Comparison of ENCODE assay signal across 20 mouse cellular contexts in genomic region chr11:53583151-53583550, GRCm38 (mm10). TPM values are rescaled to one million over a fixed set of nuclear protein-coding genes. Genes with fewer than 3 reads are reported as not detected.
DNase-seq lines count a peak whose midpoint lies in the region; ATAC-seq and TF ChIP-seq lines count a peak whose summit lies in the region.
"Had no signal": no experiment of that assay in that cellular context is flagged by ENCODE, and none has a peak within 500 bp of the region (broad histone marks: within the 10 kb centered on the region; RNA-seq: fewer than 3 reads in every experiment).

No protein-coding gene starts in this region.

- peak; percentile 35 for DNase-seq in hindbrain, postnatal 0 days (ENCODE audit: low spot score)
- no peak for DNase-seq in hindbrain, embryonic 14.5 days (ENCODE audit: low spot score)
- DNase-seq in lung, embryonic 14.5 days: peak; percentile 26
- no peak for DNase-seq in lung, postnatal 14 days
- peak; percentile 19 for DNase-seq in NIH3T3 (ENCODE audit: low read depth)
- peak; percentile 22 for DNase-seq in embryo, embryonic 10.5 days (ENCODE audit: low spot score)
- DNase-seq in retina, postnatal 1 day: no peak
- DNase-seq in urinary bladder, adult 18-20 months (ENCODE audit: low spot score in 2 of 2): no peak
- DNase-seq: adrenal gland, adult 2 months; cerebellum, adult 9-10 months; kidney, adult 9 months; thymus, postnatal 4 days had no signal

- H3K4me3 ChIP-seq in hindbrain, postnatal 0 days (ENCODE audit: low read length): no peak overlapping the region
- H3K4me3 ChIP-seq in hindbrain, embryonic 14.5 days (replicated peaks; ENCODE audit: low read length): no peak overlapping the region
- no peak overlapping the region for H3K4me3 ChIP-seq in lung, embryonic 14.5 days (ENCODE audit: low read depth, low read length)
- H3K4me3 ChIP-seq: embryonic facial prominence, embryonic 12.5 days; myocyte had no signal

- TF ChIP-seq CTCF in hindbrain, postnatal 0 days (IDR thresholded peaks at IDR 0.05; ENCODE audit: low read depth): peak; percentile 59
- TF ChIP-seq CTCF in lung, embryonic 14.5 days (IDR thresholded peaks at IDR 0.05; ENCODE audit: low read depth): peak; percentile 20; the same call in 1 of the 2 replicates

- WGBS in hindbrain, postnatal 0 days: 57% methylated on average over 10 of the region's 10 CpGs
- 71% methylated on average over 10 of the region's 10 CpGs for WGBS in hindbrain, embryonic 14.5 days
- WGBS in lung, embryonic 14.5 days: 64% methylated on average over 10 of the region's 10 CpGs

- no peak overlapping the region for H3K27ac ChIP-seq in hindbrain, postnatal 0 days
- no peak overlapping the region for H3K27ac ChIP-seq in hindbrain, embryonic 14.5 days
- no peak overlapping the region for H3K27ac ChIP-seq in lung, embryonic 14.5 days (ENCODE audit: low read depth)
- H3K27ac ChIP-seq: embryonic facial prominence, embryonic 12.5 days had no signal

- no peak for ATAC-seq in hindbrain, postnatal 0 days
- no peak for ATAC-seq in hindbrain, embryonic 14.5 days (ENCODE audit: low FRiP score)
- ATAC-seq in lung, embryonic 14.5 days (ENCODE audit: insufficient read depth): no peak
- ATAC-seq: CD4-positive, CD25-positive, alpha-beta regulatory T cell, adult 4 months had no signal

- H3K9me3 ChIP-seq in hindbrain, postnatal 0 days (ENCODE audit: low read length): no peaks in the 10 kb centered on the region
- no peaks in the 10 kb centered on the region for H3K9me3 ChIP-seq in hindbrain, embryonic 14.5 days (ENCODE audit: control insufficient read depth, low read length)
- H3K9me3 ChIP-seq in lung, embryonic 14.5 days (ENCODE audit: low read depth, low read length): no peaks in the 10 kb centered on the region
- H3K9me3 ChIP-seq: embryonic facial prominence, embryonic 12.5 days had no signal

- H3K4me1 ChIP-seq in hindbrain, postnatal 0 days (ENCODE audit: insufficient read depth, low read length): no peaks in the 10 kb centered on the region
- no peaks in the 10 kb centered on the region for H3K4me1 ChIP-seq in hindbrain, embryonic 14.5 days (replicated peaks; ENCODE audit: control insufficient read depth, insufficient read depth, low read length)
- H3K4me1 ChIP-seq in lung, embryonic 14.5 days (ENCODE audit: insufficient read depth): no peaks in the 10 kb centered on the region
- H3K4me1 ChIP-seq: embryonic facial prominence, embryonic 12.5 days had no signal

- H3K9ac ChIP-seq in hindbrain, postnatal 0 days (replicated peaks; ENCODE audit: low read length): no peak overlapping the region
- H3K9ac ChIP-seq in hindbrain, embryonic 14.5 days: no peak overlapping the region
- no peak overlapping the region for H3K9ac ChIP-seq in lung, embryonic 14.5 days
- H3K9ac ChIP-seq: embryonic facial prominence, embryonic 12.5 days had no signal

- no peaks in the 10 kb centered on the region for H3K27me3 ChIP-seq in hindbrain, postnatal 0 days (ENCODE audit: insufficient read depth, low read length)
- H3K27me3 ChIP-seq in hindbrain, embryonic 14.5 days (ENCODE audit: control insufficient read depth, insufficient read depth, low read length): no peaks in the 10 kb centered on the region
- H3K27me3 ChIP-seq in lung, embryonic 14.5 days (ENCODE audit: insufficient read depth, low read length): no peaks in the 10 kb centered on the region
- H3K27me3 ChIP-seq: embryonic facial prominence, embryonic 12.5 days had no signal

- H3K4me2 ChIP-seq in hindbrain, postnatal 0 days (ENCODE audit: low read depth, low read length): no peak overlapping the region
- H3K4me2 ChIP-seq in hindbrain, embryonic 14.5 days (replicated peaks): no peak overlapping the region
- no peak overlapping the region for H3K4me2 ChIP-seq in lung, embryonic 14.5 days
- H3K4me2 ChIP-seq: embryonic facial prominence, embryonic 12.5 days had no signal

- peaks cover 49% of the 10 kb centered on the region for H3K36me3 ChIP-seq in hindbrain, postnatal 0 days (ENCODE audit: insufficient read depth, low read length)
- peaks cover 93% of the 10 kb centered on the region for H3K36me3 ChIP-seq in hindbrain, embryonic 14.5 days (replicated peaks; ENCODE audit: control insufficient read depth, insufficient read depth)
- H3K36me3 ChIP-seq in lung, embryonic 14.5 days (ENCODE audit: insufficient read depth): peaks cover 64% of the 10 kb centered on the region

RNA-seq across cellular contexts. Expression of gene Kif3a, which starts 16.0 kb away (rescaled TPM):
- total RNA-seq in hindbrain, postnatal 0 days (2014; rRNA removed): 73.7 and 82.9 TPM in 2 replicates
- polyA plus RNA-seq in hindbrain, postnatal 0 days (2015; fragmentation: Nextera tagmentation; extraction: Ambion mirVana): 332 and 344 TPM in 2 replicates
- polyA plus RNA-seq in hindbrain, embryonic 14.5 days (2014; fragmentation: Nextera tagmentation; extraction: Ambion mirVana): 278 and 302 TPM in 2 replicates
- polyA plus RNA-seq in lung, embryonic 14.5 days (2014; fragmentation: Nextera tagmentation; extraction: Ambion mirVana): 67.9 and 69.7 TPM in 2 replicates

RNA-seq across cellular contexts. Expression of gene Il4, which starts 35.3 kb away (rescaled TPM):
- not detected in 2 replicates for total RNA-seq in hindbrain, postnatal 0 days (2014; rRNA removed)
- 3.8 and 3.9 TPM in 2 replicates for polyA plus RNA-seq in hindbrain, postnatal 0 days (2015; fragmentation: Nextera tagmentation; extraction: Ambion mirVana)
- polyA plus RNA-seq in hindbrain, embryonic 14.5 days (2014; fragmentation: Nextera tagmentation; extraction: Ambion mirVana): 8.3 and 8.5 TPM in 2 replicates
- 1.1 and 2.1 TPM in 2 replicates for polyA plus RNA-seq in lung, embryonic 14.5 days (2014; fragmentation: Nextera tagmentation; extraction: Ambion mirVana)
- total RNA-seq: adrenal gland, adult 2 months had no signal
- polyA plus RNA-seq: adrenal gland, adult 2 months; gonadal fat pad, adult 2 months; testis, adult 2 months had no signal

RNA-seq across cellular contexts. Expression of gene Il13, which starts 51.4 kb away (rescaled TPM):
- total RNA-seq in hindbrain, postnatal 0 days (2014; rRNA removed): not detected in 2 replicates
- not detected in 2 replicates for polyA plus RNA-seq in hindbrain, postnatal 0 days (2015; fragmentation: Nextera tagmentation; extraction: Ambion mirVana)
- not detected in 2 replicates for polyA plus RNA-seq in hindbrain, embryonic 14.5 days (2014; fragmentation: Nextera tagmentation; extraction: Ambion mirVana)
- not detected in 2 replicates for polyA plus RNA-seq in lung, embryonic 14.5 days (2014; fragmentation: Nextera tagmentation; extraction: Ambion mirVana)
- total RNA-seq: adrenal gland, adult 2 months; left cerebral cortex, adult 8-10 months; neutrophil, adult 5-6 weeks had no signal
- polyA plus RNA-seq: adrenal gland, adult 2 months; CD4-positive, CD25-positive, alpha-beta regulatory T cell, adult 4 months; embryonic facial prominence, embryonic 12.5 days; lung, embryonic 16.5 days; myocyte had no signal

Comparison
In these comparisons a context has a peak if more than half of its experiments do, and no peak if none do; other contexts are left out.
1. DNase-seq: peak in hindbrain, postnatal 0 days (single experiment), lung, embryonic 14.5 days (single experiment), NIH3T3 (single experiment) and embryo, embryonic 10.5 days (single experiment); none in hindbrain, embryonic 14.5 days (single experiment), lung, postnatal 14 days (single experiment), retina, postnatal 1 day (single experiment) and urinary bladder, adult 18-20 months (0 of 2).